Mouse (Mus musculus): ENCODE measurements at regions not wholly inside any gene's neighbourhood (a gene's known extent, or its start where the extent isn't known, plus 50 kb on each side); places are given as distances from the start of the nearest gene placed in this dataset.

- Histone ChIP-seq H3K27me3 (no peaks in the 10 kb centered on the region), H3K9me3 (no peaks in the 10 kb centered on the region), H3K9ac (no peak overlapping the region), H3K4me1 (no peaks in the 10 kb centered on the region), H3K36me3 (no peaks in the 10 kb centered on the region), H3K4me2 (no peak overlapping the region), H3K4me3 (no peak overlapping the region), H3K27ac (no peak overlapping the region)
- 57% methylated on average over 10 of the region's 10 CpGs for WGBS
- ATAC-seq (ENCODE audit: insufficient number of reproducible peaks, insufficient read depth, low FRiP score, low TSS enrichment, low read depth): no peak
Observed at GRCm38 (mm10) chr2:108691156-108692007, 589.2 kb upstream of the Kif18a start.

GRCm38 (mm10) chr2:108701308-108701707 is 579.2 kb upstream of the Kif18a start:
- Histone ChIP-seq H3K27ac (no peak overlapping the region), H3K36me3 (no peaks in the 10 kb centered on the region), H3K4me1 (no peaks in the 10 kb centered on the region), H3K9ac (no peak overlapping the region), H3K27me3 (no peaks in the 10 kb centered on the region), H3K9me3 (no peaks in the 10 kb centered on the region), H3K4me3 (no peak overlapping the region), H3K4me2 (no peak overlapping the region)
- ATAC-seq (ENCODE audit: insufficient number of reproducible peaks, insufficient read depth, low FRiP score, low TSS enrichment, low read depth): no peak
- 59% methylated on average over 7 of the region's 7 CpGs for WGBS

GRCm38 (mm10) chr2:108707856-108708855 is 572.4 kb upstream of the Kif18a start:
- WGBS: 52% methylated on average over 5 of the region's 5 CpGs

GRCm38 (mm10) chr2:108742079-108742478 is 538.5 kb upstream of the Kif18a start:
- 82% methylated on average over 3 of the region's 3 CpGs for WGBS
- ATAC-seq (ENCODE audit: insufficient number of reproducible peaks, insufficient read depth, low FRiP score, low TSS enrichment, low read depth): no peak

More at GRCm38 (mm10) chr2:108707856-108708855, 572.4 kb upstream of the Kif18a start:
- Histone ChIP-seq H3K36me3 (no peaks in the 10 kb centered on the region), H3K9ac (no peak overlapping the region), H3K4me3 (no peak overlapping the region), H3K4me1 (no peaks in the 10 kb centered on the region; the same call in 1 of the 2 replicates), H3K27me3 (no peaks in the 10 kb centered on the region), H3K27ac (no peak overlapping the region), H3K4me2 (no peak overlapping the region), H3K9me3 (no peaks in the 10 kb centered on the region)
- no peak for ATAC-seq (ENCODE audit: insufficient number of reproducible peaks, insufficient read depth, low FRiP score, low TSS enrichment, low read depth)

GRCm38 (mm10) chr2:108743511-108743910 is 537.0 kb upstream of the Kif18a start:
- H3K4me3 ChIP-seq: no peak overlapping the region
- WGBS: 18% methylated on average over 2 of the region's 2 CpGs
- no peak for ATAC-seq (ENCODE audit: insufficient number of reproducible peaks, insufficient read depth, low FRiP score, low TSS enrichment, low read depth)

More at GRCm38 (mm10) chr2:108742079-108742478, 538.5 kb upstream of the Kif18a start:
- Histone ChIP-seq H3K27me3 (no peaks in the 10 kb centered on the region), H3K36me3 (no peaks in the 10 kb centered on the region), H3K4me3 (no peak overlapping the region), H3K4me1 (no peaks in the 10 kb centered on the region), H3K4me2 (no peak overlapping the region), H3K9ac (no peak overlapping the region), H3K9me3 (no peaks in the 10 kb centered on the region), H3K27ac (no peak overlapping the region)

GRCm38 (mm10) chr2:108744797-108745196 is 535.7 kb upstream of the Kif18a start:
- 82% methylated on average over 2 of the region's 2 CpGs for WGBS
- Histone ChIP-seq H3K36me3 (no peaks in the 10 kb centered on the region), H3K4me1 (no peaks in the 10 kb centered on the region), H3K27ac (no peak overlapping the region), H3K4me3 (no peak overlapping the region), H3K9me3 (no peaks in the 10 kb centered on the region), H3K4me2 (no peak overlapping the region), H3K27me3 (no peaks in the 10 kb centered on the region), H3K9ac (no peak overlapping the region)
- ATAC-seq (ENCODE audit: insufficient number of reproducible peaks, insufficient read depth, low FRiP score, low TSS enrichment, low read depth): no peak

More at GRCm38 (mm10) chr2:108743511-108743910, 537.0 kb upstream of the Kif18a start:
- Histone ChIP-seq H3K9me3 (no peaks in the 10 kb centered on the region), H3K36me3 (no peaks in the 10 kb centered on the region), H3K27ac (no peak overlapping the region), H3K4me2 (no peak overlapping the region), H3K27me3 (no peaks in the 10 kb centered on the region), H3K9ac (no peak overlapping the region), H3K4me1 (no peaks in the 10 kb centered on the region)

- ATAC-seq (ENCODE audit: insufficient number of reproducible peaks, insufficient read depth, low FRiP score, low TSS enrichment, low read depth): no peak
- WGBS: 53% methylated on average over 3 of the region's 3 CpGs
Observed at GRCm38 (mm10) chr2:108753494-108754225, 526.9 kb upstream of the Kif18a start.

GRCm38 (mm10) chr2:108755821-108756220 is 524.7 kb upstream of the Kif18a start:
- Histone ChIP-seq H3K4me1 (no peaks in the 10 kb centered on the region), H3K27me3 (no peaks in the 10 kb centered on the region), H3K27ac (no peak overlapping the region), H3K9me3 (no peaks in the 10 kb centered on the region), H3K9ac (no peak overlapping the region), H3K4me2 (no peak overlapping the region), H3K4me3 (no peak overlapping the region), H3K36me3 (no peaks in the 10 kb centered on the region)
- WGBS: 82% methylated on average over 1 of the region's 1 CpGs
- ATAC-seq (ENCODE audit: insufficient number of reproducible peaks, insufficient read depth, low FRiP score, low TSS enrichment, low read depth): no peak

More at GRCm38 (mm10) chr2:108753494-108754225, 526.9 kb upstream of the Kif18a start:
- no peaks in the 10 kb centered on the region for H3K27me3 ChIP-seq
- no peaks in the 10 kb centered on the region for H3K4me1 ChIP-seq
- no peak overlapping the region for H3K4me3 ChIP-seq
- H3K9ac ChIP-seq: no peak overlapping the region
- H3K36me3 ChIP-seq: no peaks in the 10 kb centered on the region
- H3K9me3 ChIP-seq: no peaks in the 10 kb centered on the region
- no peak overlapping the region for H3K4me2 ChIP-seq
- no peak overlapping the region for H3K27ac ChIP-seq

- ATAC-seq (ENCODE audit: insufficient number of reproducible peaks, insufficient read depth, low FRiP score, low TSS enrichment, low read depth): no peak
- H3K4me2 ChIP-seq: no peak overlapping the region
- no peak overlapping the region for H3K4me3 ChIP-seq
- H3K36me3 ChIP-seq: no peaks in the 10 kb centered on the region
- H3K27me3 ChIP-seq: no peaks in the 10 kb centered on the region
- H3K9ac ChIP-seq: no peak overlapping the region
- no peak overlapping the region for H3K27ac ChIP-seq
- no peaks in the 10 kb centered on the region for H3K9me3 ChIP-seq
- WGBS: 90% methylated on average over 1 of the region's 1 CpGs
- no peaks in the 10 kb centered on the region for H3K4me1 ChIP-seq
Observed at GRCm38 (mm10) chr2:108756251-108756650, 524.3 kb upstream of the Kif18a start.

GRCm38 (mm10) chr2:108764703-108765102 is 515.8 kb upstream of the Kif18a start:
- Histone ChIP-seq H3K27me3 (no peaks in the 10 kb centered on the region), H3K4me1 (no peaks in the 10 kb centered on the region), H3K9me3 (no peaks in the 10 kb centered on the region), H3K27ac (no peak overlapping the region), H3K9ac (no peak overlapping the region), H3K36me3 (no peaks in the 10 kb centered on the region), H3K4me2 (no peak overlapping the region), H3K4me3 (no peak overlapping the region)
- ATAC-seq (ENCODE audit: insufficient number of reproducible peaks, insufficient read depth, low FRiP score, low TSS enrichment, low read depth): no peak
- WGBS: 80% methylated on average over 4 of the region's 4 CpGs

- no peaks in the 10 kb centered on the region for H3K27me3 ChIP-seq
- no peaks in the 10 kb centered on the region for H3K4me1 ChIP-seq
- no peak overlapping the region for H3K9ac ChIP-seq
- H3K4me2 ChIP-seq: no peak overlapping the region
- no peak overlapping the region for H3K4me3 ChIP-seq
- no peak for ATAC-seq (ENCODE audit: insufficient number of reproducible peaks, insufficient read depth, low FRiP score, low TSS enrichment, low read depth)
- 89% methylated on average over 2 of the region's 2 CpGs for WGBS
- no peak overlapping the region for H3K27ac ChIP-seq
- H3K36me3 ChIP-seq: no peaks in the 10 kb centered on the region
- no peaks in the 10 kb centered on the region for H3K9me3 ChIP-seq
Observed at GRCm38 (mm10) chr2:108766461-108766860, 514.1 kb upstream of the Kif18a start.

All from embryonic facial prominence, embryonic 13.5 days (tissue).